Mouse (Mus musculus) effector memory CD4-positive, alpha-beta T cell, adult 5 months (primary cell): ENCODE results near the gene Clasp2. TPM values are rescaled to one million over a fixed set of nuclear protein-coding genes. Genes with fewer than 3 reads are reported as not detected.

Experiments
- polyA plus RNA-seq: library from polyadenylated mRNA; unstranded; fragments of 100-300 nt; shearing (Covaris generic); gene quantifications from one replicate; pipeline ENCODE4 v1.2.1, GENCODE M21; 2017

The Clasp2 gene
- 30.4 TPM for polyA plus RNA-seq

DNA sequence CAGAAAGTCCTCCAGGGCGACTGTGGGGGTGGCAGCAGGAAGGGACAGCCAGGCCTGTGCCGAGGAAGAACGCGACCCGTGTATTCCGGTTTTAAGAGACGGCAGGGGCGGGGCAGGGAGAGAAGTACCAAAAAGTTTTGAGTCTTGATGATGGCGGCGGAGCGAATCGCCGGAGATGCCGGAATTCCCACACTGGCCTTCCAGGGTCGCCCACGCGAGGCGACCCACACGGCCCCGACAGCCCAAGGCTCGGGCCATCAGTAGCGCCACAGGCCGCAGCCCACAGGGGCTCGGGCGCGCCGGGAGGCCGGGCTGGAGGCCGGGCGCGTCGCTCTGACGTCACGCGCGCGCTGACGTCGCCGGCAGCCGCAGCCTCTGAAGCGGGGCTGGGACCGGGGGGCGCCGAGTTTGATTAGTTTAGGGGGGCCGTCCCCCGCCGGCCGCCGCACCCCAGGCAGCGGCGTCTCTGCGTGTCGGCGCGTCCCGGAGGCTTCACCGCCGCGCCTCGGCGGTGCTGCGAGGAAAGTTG lies at the start of gene Clasp2:
TSS of gene Clasp2 (plus strand) at position 366 of the 529 bp plus-strand sequence.

DNA sequence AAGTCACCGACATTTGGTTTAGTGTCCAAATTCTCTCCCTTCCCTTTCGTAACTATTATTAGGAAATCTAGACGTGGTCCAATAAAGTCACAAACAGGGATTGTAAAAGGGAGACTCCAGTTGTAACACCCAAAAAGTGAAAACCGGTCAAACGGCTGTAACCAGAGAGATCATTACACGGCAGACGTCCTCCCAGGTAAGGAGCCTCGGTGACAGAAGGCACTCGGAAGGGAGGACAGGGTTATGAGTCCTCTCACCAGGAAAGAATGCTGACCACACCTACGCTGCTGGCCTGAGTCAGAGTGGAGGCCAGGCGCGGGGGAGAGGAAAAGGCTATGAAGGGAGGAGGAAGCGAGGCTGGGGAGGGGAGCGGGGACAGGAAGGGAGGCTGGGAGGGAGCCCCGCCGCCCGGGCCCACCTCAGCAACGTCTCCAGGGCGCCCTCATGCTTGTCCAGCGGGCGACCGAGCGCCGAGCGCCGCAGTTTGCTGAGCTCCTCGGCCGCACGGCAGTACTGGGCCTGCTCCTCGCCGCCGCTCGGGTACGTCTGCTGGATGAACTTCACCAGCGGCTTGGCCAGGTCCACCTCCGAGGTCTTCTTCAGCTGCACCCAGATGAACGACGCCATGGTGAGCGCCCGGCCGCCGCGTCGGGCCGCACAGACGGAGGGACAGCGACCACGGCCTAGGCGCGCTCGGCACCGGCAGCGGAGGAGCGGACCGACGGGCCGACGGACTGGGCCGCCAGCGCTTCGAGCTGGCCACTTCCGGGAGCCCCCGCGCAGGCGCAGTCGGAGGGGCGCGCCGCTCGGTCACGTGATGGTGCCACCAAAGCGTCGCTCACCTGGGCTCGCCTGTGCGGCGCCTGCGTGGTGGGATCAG lies 33.6 kb upstream of the Clasp2 start, which contains the start of gene Pdcd6ip:
TSS of gene Pdcd6ip (minus strand) at position 779 of the 880 bp plus-strand sequence.

DNA sequence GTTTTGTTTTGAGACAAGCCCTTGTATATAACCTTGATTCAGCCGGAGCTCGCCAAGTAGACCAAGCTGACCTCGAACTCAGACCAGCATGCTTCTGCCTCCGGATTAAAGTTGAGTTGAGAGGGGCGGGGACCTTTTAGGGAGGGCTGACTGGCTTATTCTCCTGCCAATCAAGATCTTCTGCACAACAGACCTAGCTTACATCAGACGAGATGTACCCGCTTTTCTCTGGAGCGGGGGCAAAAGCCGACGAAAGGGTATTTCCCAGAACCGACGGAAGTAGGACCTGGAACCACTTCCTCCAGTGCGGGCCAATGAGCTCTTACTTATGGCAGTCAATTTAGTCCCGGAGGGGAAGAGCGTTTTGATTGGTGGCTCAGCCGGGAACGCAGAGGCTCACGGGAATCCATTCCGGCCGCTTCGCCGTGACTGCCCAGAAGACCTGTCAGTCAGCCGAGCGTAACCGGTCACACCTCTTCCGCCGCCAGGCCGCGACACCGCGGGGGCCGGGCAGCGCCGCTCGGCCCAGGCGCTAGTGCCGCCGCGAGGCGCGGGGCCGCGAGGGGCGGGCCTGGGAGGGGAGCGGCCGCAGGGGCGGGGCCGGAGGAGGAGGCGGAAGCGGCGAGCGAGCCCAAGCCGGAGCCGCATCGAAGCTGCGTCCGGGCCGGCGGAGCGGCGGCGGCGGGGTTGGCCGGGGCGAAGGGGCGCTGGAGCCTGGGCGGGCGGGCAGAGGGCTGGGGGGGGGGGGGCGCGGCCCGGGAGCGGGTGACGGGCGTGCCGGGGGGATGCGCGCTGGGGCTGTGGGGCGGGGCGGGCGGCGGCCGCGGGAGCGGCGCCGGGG lies 189.5 kb downstream of the Clasp2 start, which contains the start of gene Ubp1:
TSS of gene Ubp1 (plus strand) at position 401 of the 841 bp plus-strand sequence.

Other genes with a start within 250 kb of the Clasp2 start
- gene Pdcd6ip, start 33.2 kb upstream of the Clasp2 start, polyA plus RNA-seq = 204 TPM
- 75.5 TPM for gene Ubp1, start 189.5 kb downstream of the Clasp2 start, polyA plus RNA-seq